Mouse (Mus musculus): ENCODE data around the gene Aire. TPM values are rescaled to one million over a fixed set of nuclear protein-coding genes. Genes with fewer than 3 reads are reported as not detected.
"Not testable (repeated sequence)": the region's sequence is repeated elsewhere in the genome, so short reads cannot be mapped to it uniquely, and the experiment has no call there.

Gene Aire
- polyA plus RNA-seq, 1 experiment from 2014 or later, result 0.11 TPM

DNA sequence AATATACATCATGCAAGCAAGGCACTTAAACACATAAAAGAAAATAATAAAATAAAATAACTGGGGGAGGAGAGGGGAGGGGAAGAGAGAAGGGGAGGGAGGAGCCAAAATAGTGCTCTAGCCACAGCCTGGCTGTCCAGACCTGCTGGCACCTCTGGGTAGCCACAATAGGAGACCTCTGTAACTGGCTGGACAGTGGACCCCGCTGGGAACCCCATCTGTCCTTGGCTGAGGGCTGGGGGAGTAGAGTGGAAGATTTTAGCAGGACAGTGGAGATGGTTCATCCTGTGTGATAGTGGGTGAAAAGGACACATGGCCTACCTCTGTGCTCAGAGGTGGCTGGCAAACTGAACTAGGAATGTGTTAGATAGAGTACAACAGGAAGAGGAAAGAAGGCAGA lies 1.1 kb upstream of the Aire start:
- Histone ChIP-seq H3K4me3 (replicated peaks) (no peak overlapping the region), H3K9me3 (no peaks in the 10 kb centered on the region), H3K36me3 (replicated peaks) (no peaks in the 10 kb centered on the region), H3K27me3 (peaks cover 7% of the 10 kb centered on the region; the same call in 1 of the 2 replicates), H3K4me1 (no peaks in the 10 kb centered on the region; the same call in 1 of the 2 replicates), H3K9ac (no peak overlapping the region), H3K4me2 (no peak overlapping the region), H3K27ac (no peak overlapping the region)
- ATAC-seq (ENCODE audit: low FRiP score), result no peak
- 77% methylated on average over 1 of the region's 1 CpGs for WGBS

DNA sequence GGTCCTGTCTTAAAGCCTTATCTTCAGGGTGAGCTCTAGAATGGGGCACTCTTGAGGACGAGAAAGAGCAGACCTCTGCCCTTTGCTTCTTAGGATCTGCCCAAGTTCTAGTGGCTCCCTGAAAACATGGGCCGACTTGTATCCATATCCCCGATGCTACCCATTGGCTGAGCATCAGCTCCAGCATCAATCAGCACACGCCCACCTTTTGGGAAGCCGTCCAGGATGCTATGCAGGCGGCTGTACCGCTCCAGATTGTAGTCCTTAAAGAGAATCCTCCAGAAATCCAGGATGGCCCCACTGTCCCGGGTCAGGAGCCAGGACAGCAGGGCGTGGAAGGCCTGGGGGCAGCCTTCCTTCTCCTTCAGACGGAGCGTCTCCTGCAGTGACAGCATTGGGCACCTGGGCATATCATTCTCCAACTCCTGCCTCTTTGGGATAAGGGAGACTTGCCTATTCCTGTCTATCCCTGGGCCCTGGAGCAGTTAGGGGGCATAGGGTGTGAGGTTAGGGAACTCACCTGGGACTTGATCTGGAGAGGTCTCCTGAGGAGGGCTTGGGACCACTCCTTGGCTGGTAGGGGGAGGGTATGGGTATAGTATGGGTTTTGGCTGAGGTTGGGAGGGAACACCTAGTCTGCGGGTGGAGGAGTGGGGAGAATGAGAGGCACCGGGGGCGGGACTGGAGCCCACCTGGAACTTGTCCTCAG lies 559 bp downstream of the Aire start:
- H3K27ac ChIP-seq, result no peak overlapping the region
- no peaks in the 10 kb centered on the region for H3K36me3 ChIP-seq (replicated peaks)
- H3K9ac ChIP-seq, result no peak overlapping the region
- WGBS, result 62% methylated on average over 14 of the region's 14 CpGs
- peak overlapping the region; percentile 29 for H3K4me3 ChIP-seq (replicated peaks)
- H3K27me3 ChIP-seq, result peaks cover 7% of the 10 kb centered on the region; the same call in 1 of the 2 replicates
- peak overlapping the region; percentile 52 for H3K4me2 ChIP-seq
- ATAC-seq (ENCODE audit: low FRiP score), result no peak
- H3K9me3 ChIP-seq, result no peaks in the 10 kb centered on the region
- no peaks in the 10 kb centered on the region; the same call in 1 of the 2 replicates for H3K4me1 ChIP-seq

- Histone ChIP-seq H3K4me3 (replicated peaks) (no peak overlapping the region), H3K9ac (no peak overlapping the region), H3K27ac (no peak overlapping the region), H3K4me1 (no peaks in the 10 kb centered on the region; the same call in 1 of the 2 replicates), H3K9me3 (no peaks in the 10 kb centered on the region), H3K27me3 (peaks cover 11% of the 10 kb centered on the region; the same call in 1 of the 2 replicates), H3K36me3 (replicated peaks) (no peaks in the 10 kb centered on the region), H3K4me2 (no peak overlapping the region)
- 84% methylated on average over 7 of the region's 7 CpGs for WGBS
- no peak for ATAC-seq (ENCODE audit: low FRiP score)
Observed at GRCm38 (mm10) chr10:78042096-78042495, 1.3 kb downstream of the Aire start.

DNA sequence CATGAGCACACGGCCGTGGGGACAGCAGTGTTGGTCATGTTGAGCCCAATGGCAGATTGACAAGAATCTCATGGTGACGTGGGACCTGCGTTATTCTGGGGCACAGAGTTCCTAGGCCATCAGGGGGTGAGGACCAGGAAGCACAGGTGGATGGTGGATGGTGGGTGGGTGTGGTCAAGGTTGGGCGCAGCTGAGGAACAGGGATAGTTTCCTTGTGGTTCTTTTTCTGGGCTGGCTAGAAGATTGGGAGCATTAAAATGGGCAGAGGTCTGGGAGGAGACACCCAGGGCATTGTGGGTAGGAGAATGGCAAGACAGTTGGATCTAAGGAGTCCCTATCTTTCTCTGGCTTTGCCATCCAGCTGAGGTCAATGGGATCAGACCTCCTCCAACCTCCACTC lies 1.8 kb downstream of the Aire start, which contains the start of gene Dnmt3l:
Dnmt3l (plus strand) TSS at position 301 of the 400 bp plus-strand sequence.
- H3K4me2 ChIP-seq, result no peak within 1 kb of the TSS
- H3K9me3 ChIP-seq, result no peaks in the 10 kb centered on the region
- no peak within 1 kb of the TSS for H3K9ac ChIP-seq
- 87% methylated on average over 5 of the region's 5 CpGs for WGBS
- no peak within 1 kb of the TSS for H3K4me3 ChIP-seq (replicated peaks)
- ATAC-seq (ENCODE audit: low FRiP score), result no peak
- H3K4me1 ChIP-seq, result no peaks in the 10 kb centered on the region; the same call in 1 of the 2 replicates
- no peak within 1 kb of the TSS for H3K27ac ChIP-seq
- peaks cover 11% of the 10 kb centered on the region; the same call in 1 of the 2 replicates for H3K27me3 ChIP-seq
- no peaks in the 10 kb centered on the region for H3K36me3 ChIP-seq (replicated peaks)

DNA sequence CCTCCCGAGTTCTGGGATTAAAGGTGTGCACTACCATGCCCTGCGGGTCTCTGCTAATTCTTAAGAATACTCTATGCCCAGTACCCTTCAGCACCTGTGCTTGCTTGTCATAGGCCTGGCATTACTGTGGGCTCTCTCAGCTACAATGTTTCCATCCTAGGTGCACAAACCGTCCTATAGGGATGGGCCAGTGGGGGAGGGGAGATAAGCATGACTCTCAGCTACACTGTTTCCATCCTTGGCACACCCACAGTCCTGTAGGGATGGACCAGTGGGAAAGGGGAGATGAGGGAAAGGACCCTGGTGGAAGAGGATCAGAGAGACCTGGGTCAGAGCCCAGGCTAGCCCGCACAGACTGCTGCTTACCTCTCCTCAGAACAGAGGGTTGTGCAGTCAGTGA lies 6.3 kb downstream of the Aire start:
- Histone ChIP-seq H3K4me1 (no peaks in the 10 kb centered on the region), H3K36me3 (replicated peaks) (no peaks in the 10 kb centered on the region), H3K4me3 (replicated peaks) (no peak overlapping the region), H3K4me2 (no peak overlapping the region), H3K9me3 (no peaks in the 10 kb centered on the region), H3K27me3 (peaks cover 10% of the 10 kb centered on the region; the same call in 1 of the 2 replicates), H3K27ac (no peak overlapping the region), H3K9ac (no peak overlapping the region)
- no peak for ATAC-seq (ENCODE audit: low FRiP score)
- WGBS, result 83% methylated on average over 4 of the region's 4 CpGs

DNA sequence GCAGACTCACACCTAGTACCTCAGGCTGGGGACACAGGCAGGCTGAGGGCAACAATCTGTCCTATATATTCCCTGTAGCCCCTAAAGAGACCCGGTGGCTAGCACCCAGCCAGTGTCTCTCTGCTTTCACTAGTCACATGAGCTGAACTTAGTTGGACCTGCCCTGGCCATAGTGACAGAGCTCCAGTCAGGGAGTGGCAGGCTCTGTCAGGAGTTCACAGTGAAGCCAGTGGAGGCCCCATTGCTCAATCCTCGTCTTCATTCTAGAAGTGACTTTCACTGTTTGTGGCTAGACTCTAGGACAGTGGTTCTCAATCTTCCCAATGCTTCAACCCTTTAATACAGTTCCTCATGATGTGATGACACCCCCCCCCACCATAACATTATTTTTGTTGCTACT lies 11.4 kb downstream of the Aire start:
- H3K4me2 ChIP-seq, result no peak overlapping the region
- 0 out of 2 replicates have a peak, but pooled peaks cover 3% of the 10 kb centered on the region for H3K27me3 ChIP-seq
- no peak overlapping the region for H3K9ac ChIP-seq
- no peaks in the 10 kb centered on the region for H3K36me3 ChIP-seq (replicated peaks)
- H3K4me3 ChIP-seq (replicated peaks), result no peak overlapping the region
- no peaks in the 10 kb centered on the region for H3K4me1 ChIP-seq
- WGBS, result 89% methylated on average over 2 of the region's 2 CpGs
- H3K9me3 ChIP-seq, result no peaks in the 10 kb centered on the region
- H3K27ac ChIP-seq, result no peak overlapping the region
- no peak for ATAC-seq (ENCODE audit: low FRiP score)

- no peak overlapping the region for H3K4me2 ChIP-seq
- no peak overlapping the region for H3K4me3 ChIP-seq (replicated peaks)
- H3K9ac ChIP-seq, result no peak overlapping the region
- H3K9me3 ChIP-seq, result no peaks in the 10 kb centered on the region
- no peaks in the 10 kb centered on the region for H3K36me3 ChIP-seq (replicated peaks)
- H3K27ac ChIP-seq, result no peak overlapping the region
- H3K4me1 ChIP-seq, result no peaks in the 10 kb centered on the region
- ATAC-seq (ENCODE audit: low FRiP score), result no peak
- no peaks in the 10 kb centered on the region for H3K27me3 ChIP-seq
- 91% methylated on average over 1 of the region's 1 CpGs for WGBS
Observed at GRCm38 (mm10) chr10:78029080-78029479, 14.3 kb downstream of the Aire start.

GRCm38 (mm10) chr10:78028129-78028528 lies 15.3 kb downstream of the Aire start:
- Histone ChIP-seq H3K9me3 (no peaks in the 10 kb centered on the region), H3K27ac (no peak overlapping the region), H3K4me2 (no peak overlapping the region), H3K9ac (no peak overlapping the region), H3K4me1 (no peaks in the 10 kb centered on the region), H3K27me3 (no peaks in the 10 kb centered on the region), H3K4me3 (replicated peaks) (no peak overlapping the region), H3K36me3 (replicated peaks) (no peaks in the 10 kb centered on the region)
- 4% methylated on average over 5 of the region's 5 CpGs for WGBS
- ATAC-seq (ENCODE audit: low FRiP score), result peak; percentile 51; the same call in 1 of the 2 replicates

DNA sequence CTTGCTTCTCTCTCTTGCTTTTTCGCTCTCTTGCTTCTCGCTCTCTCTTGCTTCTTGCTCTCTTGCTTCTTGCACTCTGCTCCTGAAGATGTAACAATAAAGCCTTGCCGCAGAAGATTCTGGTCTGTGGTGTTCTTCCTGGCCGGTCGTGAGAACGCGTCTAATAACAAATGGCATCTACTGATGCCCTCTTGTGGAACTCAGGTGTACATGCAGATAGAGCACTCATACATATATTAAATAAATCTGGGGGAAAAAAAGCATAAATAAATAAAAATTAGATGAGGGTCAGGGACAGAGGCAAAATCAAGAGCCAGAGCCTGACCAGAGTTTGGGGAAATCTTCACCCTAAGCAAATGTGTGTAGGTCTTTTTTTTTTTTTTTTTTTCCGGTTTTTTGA lies 18.0 kb downstream of the Aire start:
- 73% methylated on average over 6 of the region's 8 CpGs for WGBS
- not testable (repeated sequence) for H3K4me3 ChIP-seq (replicated peaks); H3K27ac ChIP-seq; H3K4me1 ChIP-seq; H3K9me3 ChIP-seq; H3K36me3 ChIP-seq (replicated peaks); H3K9ac ChIP-seq; H3K27me3 ChIP-seq; ATAC-seq (ENCODE audit: low FRiP score); H3K4me2 ChIP-seq

DNA sequence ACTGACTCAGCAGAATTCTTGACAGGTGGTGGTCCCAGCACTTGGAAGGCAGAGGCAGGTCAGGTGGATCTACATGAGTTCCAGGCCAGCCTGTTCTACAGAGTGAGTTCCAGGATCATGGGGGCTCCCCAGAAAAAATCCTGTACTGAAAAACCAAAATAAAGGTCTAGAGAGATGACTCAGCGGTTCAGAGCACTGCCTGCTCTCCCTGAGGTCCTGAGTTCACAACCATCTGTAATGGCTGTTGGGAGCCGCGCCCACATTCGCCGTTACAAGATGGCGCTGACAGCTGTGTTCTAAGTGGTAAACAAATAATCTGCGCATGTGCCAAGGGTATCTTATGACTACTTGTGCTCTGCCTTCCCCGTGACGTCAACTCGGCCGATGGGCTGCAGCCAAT lies 23.4 kb downstream of the Aire start:
- over 99% methylated on average over 7 of the region's 11 CpGs for WGBS
- H3K4me3 ChIP-seq (replicated peaks); H3K36me3 ChIP-seq (replicated peaks); H3K4me2 ChIP-seq; H3K27ac ChIP-seq; H3K4me1 ChIP-seq; H3K27me3 ChIP-seq; H3K9me3 ChIP-seq; ATAC-seq (ENCODE audit: low FRiP score); H3K9ac ChIP-seq: not testable (repeated sequence)

- Histone ChIP-seq H3K9ac (no peak overlapping the region), H3K9me3 (no peaks in the 10 kb centered on the region), H3K4me2 (no peak overlapping the region), H3K4me3 (replicated peaks) (no peak overlapping the region), H3K4me1 (0 out of 2 replicates have a peak, but pooled peaks cover 2% of the 10 kb centered on the region), H3K27me3 (no peaks in the 10 kb centered on the region), H3K36me3 (replicated peaks) (no peaks in the 10 kb centered on the region), H3K27ac (no peak overlapping the region)
- 80% methylated on average over 4 of the region's 4 CpGs for WGBS
- 0 out of 2 replicates have a peak, but pooled peaks have one; percentile 33 for ATAC-seq (ENCODE audit: low FRiP score)
Observed at GRCm38 (mm10) chr10:78019291-78019690, 24.1 kb downstream of the Aire start.

DNA sequence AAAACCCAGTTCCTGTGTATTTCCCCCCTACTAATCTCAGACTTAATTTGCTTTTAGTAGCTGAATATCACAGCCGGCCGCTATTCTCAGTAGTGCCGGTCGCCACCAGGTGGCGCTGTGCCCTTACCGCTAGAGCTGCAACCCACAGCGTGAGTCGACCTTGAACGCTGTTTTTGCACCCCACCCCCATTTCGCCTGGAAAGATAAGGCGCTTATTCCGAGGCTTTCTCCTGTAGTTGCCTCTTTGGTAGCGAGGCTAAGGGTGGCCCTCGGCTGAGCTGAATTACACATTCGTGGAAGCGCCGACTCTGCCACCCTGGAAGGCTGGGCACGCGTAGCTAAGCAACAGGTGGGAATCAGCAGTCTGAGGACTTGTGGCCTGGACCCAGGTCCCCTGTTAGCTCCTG lies 24.6 kb downstream of the Aire start:
- Histone ChIP-seq H3K4me1 (0 out of 2 replicates have a peak, but pooled peaks cover 2% of the 10 kb centered on the region), H3K27me3 (no peaks in the 10 kb centered on the region), H3K36me3 (replicated peaks) (no peaks in the 10 kb centered on the region), H3K9me3 (no peaks in the 10 kb centered on the region), H3K4me3 (replicated peaks) (peak overlapping the region; percentile 29), H3K9ac (no peak overlapping the region), H3K27ac (no peak overlapping the region), H3K4me2 (peak overlapping the region; percentile 55)
- WGBS, result 15% methylated on average over 19 of the region's 19 CpGs
- peak; percentile 73; the same call in 1 of the 2 replicates for ATAC-seq (ENCODE audit: low FRiP score)

DNA sequence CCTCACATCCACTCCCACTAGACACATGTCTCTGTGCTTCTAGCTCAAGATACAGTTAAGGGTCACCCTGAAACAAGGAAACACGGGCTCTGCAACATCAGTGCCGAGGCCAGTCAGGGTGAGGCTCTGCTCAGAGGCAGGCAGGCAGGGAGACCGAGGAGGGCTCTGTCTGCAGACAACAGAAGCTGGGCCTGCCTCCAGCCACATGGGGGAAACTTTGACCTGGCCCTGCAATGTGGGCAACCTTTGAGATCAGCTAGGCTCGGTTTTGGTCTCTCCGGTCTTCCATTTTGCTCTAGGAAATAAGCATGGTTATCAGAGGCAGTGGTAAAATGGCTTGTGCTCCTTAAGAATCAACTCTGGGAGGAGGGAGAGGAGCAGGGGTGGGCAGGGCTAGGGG lies 27.0 kb downstream of the Aire start:
- Histone ChIP-seq H3K27me3 (no peaks in the 10 kb centered on the region), H3K4me3 (replicated peaks) (no peak overlapping the region), H3K9me3 (no peaks in the 10 kb centered on the region), H3K4me1 (0 out of 2 replicates have a peak, but pooled peaks cover 2% of the 10 kb centered on the region), H3K27ac (no peak overlapping the region), H3K9ac (no peak overlapping the region), H3K4me2 (no peak overlapping the region), H3K36me3 (replicated peaks) (no peaks in the 10 kb centered on the region)
- 48% methylated on average over 5 of the region's 5 CpGs for WGBS
- no peak for ATAC-seq (ENCODE audit: low FRiP score)

All from forebrain, embryonic 12.5 days (tissue).